Mouse (Mus musculus) left cerebral cortex, postnatal 4 days (tissue): ENCODE measurements around the gene Taf6l. TPM values are rescaled to one million over a fixed set of nuclear protein-coding genes. Genes with fewer than 3 reads are reported as not detected.
"Not testable (repeated sequence)": the region's sequence is repeated elsewhere in the genome, so short reads cannot be mapped to it uniquely, and the experiment has no call there.

ENCODE experiments used
- DNase-seq: peaks from one replicate; pipeline ENCODE4 v3.0.0-alpha.2; 2022
- intact Hi-C: fragments of 180-260 bp; cut with DNase I; formaldehyde crosslinking; loops from one replicate; pipeline ENCODE4 v1.15.1; 2025
- microRNA-seq: library from miRNA; unstranded; fragments of <30 nt; microRNA quantifications from one replicate; pipeline ENCODE4 v1.2.0, GENCODE M21; 2022
- total RNA-seq, 2 experiments: library from RNA; stranded (reverse); gene quantifications; 2 replicates each; pipeline ENCODE4 v1.2.3; 2021

Gene Taf6l
- total RNA-seq, 2 experiments from 2014 or later = 24.9 to 29.4 TPM

DNA sequence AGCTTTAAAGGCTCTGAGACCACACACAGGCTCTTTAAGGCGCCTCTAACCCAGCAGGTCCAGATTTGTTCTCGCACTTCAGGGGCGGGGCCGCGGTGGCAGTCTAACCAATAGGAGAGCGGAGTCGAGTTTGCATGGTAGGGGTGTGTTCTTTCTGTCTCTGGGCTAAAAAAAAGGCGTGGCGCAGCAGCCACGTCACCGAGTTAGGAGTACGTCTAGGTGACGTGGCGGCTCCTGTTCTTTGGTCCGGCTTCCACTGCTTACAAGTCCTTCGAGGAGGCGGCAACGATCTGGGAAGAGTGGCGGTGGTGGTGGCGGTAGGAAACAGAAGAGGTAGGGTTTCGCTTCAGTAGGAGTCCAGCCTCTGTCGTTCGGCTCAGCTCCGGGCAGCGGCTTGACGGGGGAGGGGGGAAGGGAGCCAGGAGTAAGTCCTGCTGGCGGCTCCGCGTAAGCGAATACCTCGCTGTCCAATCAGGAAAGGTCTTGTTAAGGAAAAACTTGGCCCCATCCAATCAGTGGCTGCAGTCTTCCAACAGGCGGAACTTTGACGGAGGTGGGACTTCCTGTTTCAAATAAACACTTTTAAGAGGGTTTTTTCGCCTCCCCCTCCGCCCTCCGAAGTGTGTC, 44.9 kb downstream of the Taf6l start, which contains the start of gene Stx5a:
Stx5a (plus strand) TSS at position 171 of the 627 bp plus-strand sequence.
- intact Hi-C loops = no loop called here
- DNase-seq = peak; percentile 96

- intact Hi-C loops = no loop called here
- peak; percentile 16 for DNase-seq
Observed at GRCm38 (mm10) chr19:8740603-8741002, 45.6 kb downstream of the Taf6l start, which contains the start of gene 1700092M07Rik. 1700092M07Rik (plus strand) TSS chr19:8740718.

GRCm38 (mm10) chr19:8739646-8740045, 46.6 kb downstream of the Taf6l start:
- intact Hi-C loops = no loop called here
- no peak for DNase-seq

DNA sequence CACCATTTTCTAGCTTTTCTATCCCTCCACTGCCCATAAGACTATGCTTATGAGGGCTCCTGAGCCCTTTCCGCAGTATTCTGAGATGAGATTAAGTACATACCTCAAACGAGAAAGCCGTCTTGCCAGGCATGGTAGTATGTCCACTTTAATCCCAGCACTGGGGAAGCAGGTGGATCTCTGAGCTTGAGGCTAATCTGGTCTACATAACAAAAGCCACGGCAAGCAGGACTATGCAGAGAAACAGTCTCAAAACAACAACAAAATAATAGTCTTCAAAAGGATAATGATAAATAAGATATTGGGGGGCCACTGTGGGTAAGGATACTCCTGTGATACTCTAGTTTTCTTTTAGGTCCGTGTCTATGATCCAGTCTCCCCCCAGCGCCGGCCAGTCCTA, 47.3 kb downstream of the Taf6l start:
- no peak for DNase-seq
- intact Hi-C loops = no loop called here

- DNase-seq = no peak
- intact Hi-C loops = no loop called here
Observed at GRCm38 (mm10) chr19:8736160-8736467, 50.1 kb downstream of the Taf6l start.

- peak; percentile 93 for DNase-seq
- intact Hi-C loops = no loop called here
Observed at GRCm38 (mm10) chr19:8735389-8736159, 50.6 kb downstream of the Taf6l start, which contains the start of gene Wdr74. Wdr74 (plus strand) TSS chr19:8735827.

- no peak for DNase-seq
- intact Hi-C loops = no loop called here
Observed at GRCm38 (mm10) chr19:8734334-8734733, 51.9 kb downstream of the Taf6l start.

DNA sequence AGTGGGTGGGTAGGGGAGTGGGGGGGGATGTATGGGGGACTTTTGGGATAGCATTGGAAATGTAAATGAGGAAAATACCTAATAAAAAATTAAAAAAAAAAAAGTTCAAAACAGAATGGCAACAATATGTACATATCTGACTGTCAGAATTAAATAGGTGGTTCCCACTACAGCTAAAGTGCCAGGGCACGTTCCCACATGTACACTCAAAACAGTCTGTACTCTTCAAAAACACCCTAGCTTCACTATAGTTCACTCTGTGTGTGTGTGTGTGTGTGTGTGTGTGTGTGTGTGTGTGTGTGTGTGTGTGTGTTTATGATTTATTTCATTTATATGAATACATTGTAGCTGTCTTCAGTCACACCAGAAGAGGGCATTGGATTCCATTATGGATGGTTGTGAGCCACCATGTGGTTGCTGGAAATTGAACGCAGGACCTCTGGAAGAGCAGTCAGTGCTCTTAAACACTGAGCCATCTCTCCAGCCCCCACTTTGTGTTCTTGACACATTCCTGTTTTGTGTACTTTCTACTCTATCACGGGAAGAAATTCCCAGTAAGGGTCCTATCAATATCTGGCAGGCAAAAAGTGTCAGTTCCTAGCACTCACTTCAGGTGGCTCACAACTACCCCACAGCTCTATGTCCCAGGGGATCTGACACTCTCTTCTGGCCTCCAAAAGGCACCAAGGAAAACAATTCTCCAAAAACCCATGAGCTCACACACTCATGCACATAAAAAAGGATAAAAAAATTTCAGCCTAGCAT, 57.7 kb downstream of the Taf6l start:
- intact Hi-C loops = not testable (repeated sequence)

GRCm38 (mm10) chr19:8727495-8728114, 58.6 kb downstream of the Taf6l start:
- no peak for DNase-seq
- intact Hi-C loops = no loop called here

More for the DNA sequence above, 57.7 kb downstream of the Taf6l start:
- not testable (repeated sequence) for DNase-seq

GRCm38 (mm10) chr19:8726609-8727390, 59.4 kb downstream of the Taf6l start:
- DNase-seq = no peak
- intact Hi-C loops = no loop called here

GRCm38 (mm10) chr19:8725081-8725613, 61.1 kb downstream of the Taf6l start:
- intact Hi-C loops = no loop called here

More at GRCm38 (mm10) chr19:8725081-8725613, 61.1 kb downstream of the Taf6l start:
- DNase-seq = no peak

Small RNAs within 50 kb of the gene (microRNA-seq; reads per million reads assigned to microRNA genes)
- not detected for gene Mir6992

Other genes with a start within 250 kb of the Taf6l start
- gene Slc22a8, start 195.2 kb downstream of the Taf6l start, total RNA-seq = 10 to 100 TPM; 16.0 to 17.9 TPM
- gene Slc22a6, start 168.4 kb downstream of the Taf6l start, total RNA-seq = 10 to 100 TPM; 12.0 TPM
- gene Chrm1, start 122.6 kb downstream of the Taf6l start, total RNA-seq = 10 to 100 TPM; 58.0 to 63.6 TPM
- 100 to 1,000 TPM; 166 to 179 TPM for gene Slc3a2, start 63.0 kb downstream of the Taf6l start, total RNA-seq
- 10 to 100 TPM; 55.9 to 56.5 TPM for gene Wdr74, start 50.6 kb downstream of the Taf6l start, total RNA-seq
- 1 to 10 TPM; 2.7 to 2.8 TPM for gene 1700092M07Rik, start 45.7 kb downstream of the Taf6l start, total RNA-seq
- 10 to 100 TPM; 70.8 to 77.5 TPM for gene Stx5a, start 45.0 kb downstream of the Taf6l start, total RNA-seq
- gene Nxf1, start 29.3 kb downstream of the Taf6l start, total RNA-seq = 100 to 1,000 TPM; 105 to 110 TPM
- gene Tmem223, start 15.4 kb downstream of the Taf6l start, total RNA-seq = 100 to 1,000 TPM in 1 of 2 experiments, 10 to 100 TPM in 1; 96.5 to 102 TPM
- 1 to 10 TPM; 8.2 to 9.2 TPM for gene Tmem179b, start 11.9 kb downstream of the Taf6l start, total RNA-seq
- 10 to 100 TPM; 87.2 to 92.3 TPM for gene Polr2g, start 12.2 kb upstream of the Taf6l start, total RNA-seq
- gene Zbtb3, start 16.1 kb upstream of the Taf6l start, total RNA-seq = 1 to 10 TPM; 5.1 to 6.8 TPM
- gene Ttc9c, start 32.9 kb upstream of the Taf6l start, total RNA-seq = 10 to 100 TPM; 46.0 to 47.2 TPM
- 100 to 1,000 TPM; 108 to 116 TPM for gene Hnrnpul2, start 33.6 kb upstream of the Taf6l start, total RNA-seq
- not detected for gene AC129217.1, start 43.4 kb upstream of the Taf6l start, total RNA-seq
- gene Bscl2, start 51.0 kb upstream of the Taf6l start, total RNA-seq = 10 to 100 TPM; 76.9 to 78.4 TPM
- 100 to 1,000 TPM; 275 to 279 TPM for gene Gng3, start 52.8 kb upstream of the Taf6l start, total RNA-seq
- under 1 TPM; 0.76 to 0.93 TPM for gene Lrrn4cl, start 64.4 kb upstream of the Taf6l start, total RNA-seq
- gene Ubxn1, start 85.1 kb upstream of the Taf6l start, total RNA-seq = 100 to 1,000 TPM; 109 to 122 TPM
- 10 to 100 TPM; 22.3 to 25.7 TPM for gene Uqcc3, start 94.5 kb upstream of the Taf6l start, total RNA-seq
- gene Lbhd1, start 97.3 kb upstream of the Taf6l start, total RNA-seq = 1 to 10 TPM; 4.6 to 8.6 TPM
- not detected for gene Gm49403, start 97.5 kb upstream of the Taf6l start, total RNA-seq
- gene 1810009A15Rik, start 102.4 kb upstream of the Taf6l start, total RNA-seq = 10 to 100 TPM; 16.4 to 21.4 TPM
- gene Gm49416, start 102.5 kb upstream of the Taf6l start, total RNA-seq = 1 to 10 TPM; 4.2 to 5.8 TPM
- 10 to 100 TPM; 25.3 to 25.6 TPM for gene Ints5, start 106.6 kb upstream of the Taf6l start, total RNA-seq
- gene Ganab, start 111.7 kb upstream of the Taf6l start, total RNA-seq = 100 to 1,000 TPM; 102 to 110 TPM
- 100 to 1,000 TPM; 109 to 115 TPM for gene B3gat3, start 134.0 kb upstream of the Taf6l start, total RNA-seq
- gene Rom1, start 142.9 kb upstream of the Taf6l start, total RNA-seq = 1 to 10 TPM; 1.4 to 1.7 TPM
- gene Eml3, start 143.1 kb upstream of the Taf6l start, total RNA-seq = 10 to 100 TPM in 1 of 2 experiments, 1 to 10 TPM in 1; 9.4 to 11.6 TPM
- 10 to 100 TPM; 75.4 to 79.6 TPM for gene Mta2, start 155.5 kb upstream of the Taf6l start, total RNA-seq
- gene Tut1, start 167.4 kb upstream of the Taf6l start, total RNA-seq = 10 to 100 TPM; 17.5 to 20.0 TPM
- gene Eef1g, start 180.6 kb upstream of the Taf6l start, total RNA-seq = 100 to 1,000 TPM; 385 to 398 TPM
- gene Ahnak, start 202.9 kb upstream of the Taf6l start, total RNA-seq = 10 to 100 TPM; 14.0 to 18.5 TPM